Mouse (Mus musculus) regulatory T cell (primary cell): Measurements from ENCODE around the gene Gm20388.
"Not testable (repeated sequence)": the region's sequence is repeated elsewhere in the genome, so short reads cannot be mapped to it uniquely, and the experiment has no call there.

Experiments used
- in situ Hi-C: fragments of 300-600 bp; cut with MboI, MseI; formaldehyde crosslinking; loops from one replicate; pipeline ENCODE4 v1.15.1; 2025; ENCODE audit warnings: high pct_unique_total_duplicates

The Gm20388 gene

DNA sequence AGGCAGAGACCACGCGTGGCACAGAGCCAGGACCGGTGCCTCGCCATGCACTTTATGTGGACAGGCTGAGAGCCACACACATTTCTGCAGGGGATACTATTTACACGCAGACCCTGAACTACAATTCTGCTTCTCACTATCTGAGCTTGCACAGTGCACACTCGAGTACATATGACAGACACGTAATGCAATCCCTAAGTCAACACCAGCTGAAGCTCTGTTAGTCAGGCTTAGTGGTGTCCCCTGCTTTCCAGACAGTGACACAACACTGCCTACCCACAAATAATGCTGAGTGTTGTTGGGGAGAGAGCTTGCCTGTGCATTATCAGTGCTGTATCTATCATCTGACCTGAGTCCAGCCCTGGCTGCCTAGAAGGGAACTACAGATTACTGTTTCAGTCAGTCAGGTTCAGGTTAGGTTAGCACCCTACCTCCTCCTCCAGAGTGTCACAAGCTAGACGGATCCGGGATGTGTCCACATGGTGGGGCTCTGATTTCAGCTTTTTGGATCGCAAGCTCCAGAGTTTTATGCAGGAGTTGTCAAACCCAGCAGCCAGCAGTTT, 4092.0 kb downstream of the Gm20388 start:
- in situ Hi-C loops = no loop called here

DNA sequence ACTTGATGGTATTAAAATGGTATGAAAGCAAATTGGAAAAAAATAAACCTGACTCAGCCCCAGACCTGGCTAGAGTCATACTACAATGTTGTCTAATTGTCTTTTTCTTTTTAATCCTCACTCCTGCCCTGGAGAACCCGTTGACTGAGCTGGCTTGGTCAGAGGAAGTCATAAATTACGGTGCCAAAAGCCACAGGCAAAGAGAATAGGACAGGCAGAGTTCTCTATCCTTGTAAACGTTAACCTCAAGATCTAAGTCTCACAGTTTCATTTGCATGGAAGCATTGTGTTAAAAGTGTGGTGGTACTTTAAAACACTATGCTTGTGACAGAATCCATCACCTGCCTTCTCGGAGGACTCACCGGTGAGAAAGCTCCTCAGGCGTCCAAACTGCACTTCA, 4097.2 kb downstream of the Gm20388 start:
- in situ Hi-C loops = no loop called here

DNA sequence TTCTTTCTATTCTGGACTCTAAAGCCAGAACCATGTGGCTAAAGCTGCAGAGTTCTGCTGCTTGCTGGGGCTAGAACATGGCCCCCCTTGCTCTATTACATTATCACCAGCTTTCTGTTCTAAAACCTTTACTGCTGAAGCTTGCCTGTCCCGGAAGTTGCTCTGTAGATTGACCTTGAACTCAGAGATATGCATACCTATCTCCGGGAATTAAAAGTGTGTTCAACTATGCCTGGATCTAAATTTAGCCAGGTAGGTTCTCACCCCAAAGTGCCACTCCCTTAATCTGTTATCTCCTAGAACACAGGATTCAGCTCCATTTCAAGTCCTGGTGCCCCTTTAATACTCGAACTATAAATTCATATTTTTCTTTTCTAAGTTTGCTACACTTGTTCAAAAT, 4100.9 kb downstream of the Gm20388 start:
- in situ Hi-C loops = no loop called here

DNA sequence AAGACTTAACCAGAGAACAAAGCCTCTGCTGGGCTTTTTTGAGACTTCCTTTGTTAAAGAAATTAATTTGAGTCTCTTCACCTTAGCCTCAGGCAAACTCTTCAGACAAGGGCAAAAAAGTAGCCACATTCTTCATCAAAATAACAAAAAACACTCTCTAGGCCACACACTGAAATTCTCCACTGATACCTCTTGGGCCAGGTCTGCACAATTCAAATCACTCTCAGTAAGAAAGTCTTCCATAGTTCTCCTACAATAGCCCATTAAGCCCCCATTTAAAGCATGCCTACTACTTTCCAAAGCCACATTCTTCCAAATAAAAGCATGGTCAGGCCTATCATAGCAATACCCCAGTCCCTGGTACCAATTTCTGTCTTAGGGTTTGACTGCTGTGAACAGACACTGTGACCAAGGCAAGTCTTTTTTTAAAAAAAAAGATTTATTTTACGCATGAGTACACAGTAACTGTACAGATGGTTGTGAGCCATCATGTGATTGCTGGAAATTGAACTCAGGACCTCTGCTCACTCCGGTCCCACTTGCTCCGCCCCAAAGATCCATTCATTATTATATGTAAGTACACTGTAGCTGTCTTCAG, 4101.4 kb downstream of the Gm20388 start:
- in situ Hi-C loops = no loop called here

GRCm38 (mm10) chr8:124014299-124014698, 4103.7 kb downstream of the Gm20388 start:
- in situ Hi-C loops = not testable (repeated sequence)

DNA sequence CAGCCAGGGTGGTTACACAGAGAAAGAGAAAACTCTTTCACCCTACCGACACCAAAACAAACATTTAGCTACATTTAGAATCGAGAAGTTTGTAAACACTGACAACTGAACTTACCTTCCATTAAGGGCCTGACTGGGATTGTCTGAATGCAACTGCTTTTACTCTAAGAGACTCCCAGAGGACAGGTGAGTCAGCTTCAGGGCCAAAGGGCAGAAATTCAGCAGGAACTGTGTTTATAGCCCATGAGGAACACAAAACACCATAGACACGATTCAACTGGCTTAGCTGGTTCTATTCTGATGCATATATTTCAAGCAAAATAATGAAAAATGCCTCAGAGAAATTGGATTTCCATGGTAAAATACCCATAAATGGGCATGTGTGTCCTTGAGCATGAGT, 4104.1 kb downstream of the Gm20388 start:
- in situ Hi-C loops = no loop called here

DNA sequence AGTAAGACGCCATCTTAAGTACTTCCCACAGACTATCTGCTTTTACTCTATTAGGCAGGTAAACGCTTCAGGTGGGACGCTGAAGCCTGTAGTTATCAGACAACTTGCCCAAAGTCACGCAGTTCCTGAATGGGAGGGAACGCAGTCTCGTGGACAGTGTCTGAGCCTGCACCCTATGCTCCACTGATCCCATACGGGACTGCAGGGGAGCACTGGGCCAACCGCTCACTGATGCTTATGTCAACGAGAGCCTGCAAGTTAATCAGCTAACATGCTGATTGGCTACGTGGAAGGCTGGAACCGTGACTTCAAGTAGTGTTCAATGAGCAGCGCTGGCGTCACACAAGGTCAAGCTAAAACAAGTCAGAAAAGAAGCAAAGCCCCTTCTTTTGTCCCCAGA, 4109.1 kb downstream of the Gm20388 start:
- in situ Hi-C loops = no loop called here

GRCm38 (mm10) chr8:124020439-124021236, 4110.0 kb downstream of the Gm20388 start:
- in situ Hi-C loops = no loop called here

GRCm38 (mm10) chr8:124021237-124022227, 4110.9 kb downstream of the Gm20388 start, which contains the start of the genes Taf5l and Urb2:
Gene Taf5l (minus strand): TSS chr8:124021397.
Gene Urb2 (plus strand): TSS chr8:124021508.
- in situ Hi-C loops = no loop called here

DNA sequence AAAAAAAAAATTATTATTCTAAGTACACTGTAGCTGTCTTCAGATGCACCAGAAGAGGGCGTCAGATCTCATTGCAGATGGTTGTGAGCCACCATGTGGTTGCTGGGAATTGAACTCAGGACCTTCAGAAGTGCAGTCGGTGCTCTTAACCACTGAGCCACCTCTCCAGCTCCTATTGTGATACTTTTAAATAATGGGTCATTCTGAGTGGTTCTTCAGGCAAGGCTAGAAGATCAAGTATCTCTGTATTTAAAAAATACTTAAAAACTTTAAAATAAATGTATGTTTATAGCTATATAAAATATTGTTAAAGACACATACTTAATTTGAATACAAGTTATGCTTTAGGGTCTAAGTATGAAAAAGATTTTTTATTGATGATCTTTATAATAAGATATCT, 4115.6 kb downstream of the Gm20388 start:
- in situ Hi-C loops = loop anchor here (5.0 kb wide), 1 partner anchor 79 kb away; the partner anchor contains the start of gene Nup133

DNA sequence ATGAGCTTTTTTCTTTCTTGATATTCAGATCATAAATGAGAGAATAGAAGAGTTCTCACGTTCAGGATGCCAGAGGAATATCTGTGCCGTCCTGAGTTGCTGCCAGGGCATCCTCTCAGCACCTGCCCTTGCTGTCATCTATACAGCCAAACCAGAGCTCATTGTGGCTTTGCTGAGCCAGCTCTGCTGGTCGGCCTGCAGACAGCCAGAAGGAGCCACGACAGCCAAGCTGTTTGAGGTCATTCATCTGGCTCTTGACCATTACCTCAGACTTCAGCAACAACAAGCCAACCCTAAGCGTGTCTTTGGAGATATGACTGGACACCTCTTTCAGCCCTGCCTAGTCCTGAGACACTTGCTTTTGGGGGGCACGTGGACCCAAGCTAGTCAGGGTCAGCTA, 4117.2 kb downstream of the Gm20388 start:
- in situ Hi-C loops = loop anchor here (5.0 kb wide), 1 partner anchor 81 kb away; the partner anchor contains the start of gene Nup133

DNA sequence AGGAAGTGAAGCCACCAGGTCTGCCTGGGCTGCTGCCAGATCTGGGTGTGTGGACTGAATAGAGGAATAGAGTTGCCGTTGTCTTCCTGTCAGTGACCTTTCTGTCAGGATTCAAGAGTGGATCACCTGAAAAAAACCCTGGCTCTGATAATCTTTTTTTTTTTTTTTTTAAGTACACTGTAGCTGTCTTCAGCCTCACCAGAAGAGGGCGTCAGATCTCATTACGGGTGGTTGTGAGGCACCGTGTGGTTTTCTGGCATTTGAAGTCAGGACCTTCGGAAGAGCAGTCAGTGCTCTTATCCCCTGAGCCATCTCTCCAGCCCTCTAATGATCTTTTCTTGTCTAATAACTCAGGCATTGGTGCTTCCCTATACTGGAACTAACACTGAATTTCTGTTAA, 4122.8 kb downstream of the Gm20388 start:
- in situ Hi-C loops = no loop called here

DNA sequence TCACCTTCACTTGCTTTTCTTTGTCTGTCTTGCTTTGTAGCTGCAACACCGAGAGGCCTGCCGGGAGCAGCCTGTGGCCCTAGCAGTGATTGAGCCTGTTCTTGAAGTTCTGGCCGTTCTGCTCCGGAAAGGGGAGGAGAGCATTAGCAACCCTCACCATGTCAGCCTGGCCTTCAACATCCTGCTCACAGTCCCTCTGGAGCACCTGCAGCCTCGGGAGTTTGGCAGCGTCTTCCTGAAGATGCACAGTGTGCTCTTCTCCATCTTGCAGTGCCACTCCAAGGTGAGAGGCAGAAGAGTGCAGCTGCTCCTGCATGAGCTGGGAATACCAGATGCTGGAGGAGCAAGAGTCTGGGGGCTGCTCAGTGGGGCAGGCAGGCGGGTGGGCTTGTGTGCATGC, 4127.5 kb downstream of the Gm20388 start:
- in situ Hi-C loops = no loop called here

DNA sequence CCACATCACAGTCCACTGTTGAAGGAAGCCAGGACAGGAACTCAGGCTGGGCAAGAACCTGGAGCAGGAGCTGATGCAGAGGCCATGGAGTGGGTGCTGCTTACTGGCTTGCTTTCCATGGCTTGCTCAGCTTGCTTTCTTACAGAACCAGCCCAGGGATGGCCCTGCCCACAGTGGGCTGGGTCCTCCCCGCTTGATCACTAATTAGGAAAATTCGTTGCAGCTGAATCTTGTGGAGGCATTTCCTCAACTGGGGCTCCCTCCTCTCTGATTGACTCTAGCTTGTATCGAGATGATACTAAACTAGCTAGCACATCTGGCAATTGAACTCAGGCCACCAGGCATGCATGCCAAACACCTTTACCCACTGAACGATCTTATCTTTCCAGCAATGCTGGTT, 4128.7 kb downstream of the Gm20388 start:
- in situ Hi-C loops = no loop called here

- in situ Hi-C loops = no loop called here
Observed at GRCm38 (mm10) chr8:124042201-124042600, 4131.6 kb downstream of the Gm20388 start.

DNA sequence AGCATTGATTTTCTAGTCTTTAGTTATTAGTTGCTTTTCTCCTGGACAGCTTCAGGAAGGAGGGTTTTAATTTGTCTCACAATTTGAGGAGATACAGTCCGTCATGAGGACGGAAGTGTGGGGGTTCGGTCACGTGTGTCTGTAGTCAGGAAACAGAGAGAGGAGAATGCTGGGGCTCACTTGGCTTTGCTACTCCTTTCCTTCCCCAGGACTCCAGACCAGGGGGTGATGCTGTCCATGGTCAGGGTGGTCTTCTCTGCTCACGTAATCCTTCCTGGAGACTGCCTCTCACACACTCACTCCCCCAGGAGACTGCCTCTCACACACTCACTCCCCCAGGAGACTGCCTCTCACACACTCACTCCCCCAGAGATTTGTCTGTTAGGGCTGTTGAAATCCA, 4133.8 kb downstream of the Gm20388 start:
- in situ Hi-C loops = no loop called here

DNA sequence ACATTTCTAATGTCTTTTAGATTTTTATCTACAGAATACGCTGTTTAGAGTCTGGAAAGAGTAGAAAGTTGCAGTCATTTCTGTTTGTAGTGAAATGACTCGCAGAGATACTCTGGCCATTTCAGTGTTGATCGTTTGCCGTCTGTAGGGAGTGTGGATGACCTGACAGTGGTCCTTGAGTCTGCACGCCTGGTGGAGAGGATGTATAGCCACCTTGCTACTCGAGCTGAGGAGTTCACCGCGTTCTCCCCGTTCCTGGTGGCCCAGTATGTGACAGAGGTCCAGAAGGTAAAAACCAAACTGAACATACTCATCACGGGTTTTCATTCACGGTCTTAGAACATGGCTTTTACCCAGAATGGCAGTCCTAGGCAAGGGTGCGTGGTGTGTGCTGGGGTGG, 4134.3 kb downstream of the Gm20388 start:
- in situ Hi-C loops = no loop called here

- in situ Hi-C loops = no loop called here
Observed at GRCm38 (mm10) chr8:124045856-124046255, 4135.2 kb downstream of the Gm20388 start.

- in situ Hi-C loops = loop anchor here (5.0 kb wide), 1 partner anchor 300 kb away; no protein-coding TSS in a partner anchor
Observed at GRCm38 (mm10) chr8:124052110-124052509, 4141.5 kb downstream of the Gm20388 start.

DNA sequence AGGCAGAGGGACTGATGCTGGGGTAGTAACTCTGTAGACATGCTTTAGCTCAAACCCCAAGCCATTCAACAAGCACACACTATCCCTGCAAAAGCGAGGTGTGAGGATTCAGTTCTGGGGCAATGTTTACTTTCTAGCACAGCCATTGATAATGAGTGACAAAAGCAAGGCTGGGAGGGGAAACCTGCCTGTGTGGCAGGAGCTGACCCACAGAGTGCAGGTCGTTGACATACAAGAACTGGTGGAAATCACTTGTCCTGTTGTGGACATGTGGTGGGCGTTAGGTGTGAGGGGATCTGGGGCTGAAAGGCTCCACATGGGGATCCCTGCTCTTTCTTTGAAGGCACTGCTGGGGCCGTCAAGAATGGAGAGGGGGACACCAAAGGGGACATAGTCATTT, 4141.9 kb downstream of the Gm20388 start:
- in situ Hi-C loops = loop anchor here (5.0 kb wide), 1 partner anchor 300 kb away; no protein-coding TSS in a partner anchor
